Mouse (Mus musculus) ES-Bruce4 (cell line): Measurements from ENCODE around the gene Zcchc24.

Experiments
- CTCF ChIP-seq: IDR thresholded peaks from one replicate; pipeline ENCODE4 v1.8.1; 2011; ENCODE audit warnings: low read depth, low read length
- EP300 ChIP-seq: IDR thresholded peaks from 2 replicates; pipeline ENCODE4 v1.6.1; 2011; ENCODE audit warnings: low read depth, low read length; ENCODE audit not compliant: insufficient read depth
- POLR2A ChIP-seq: IDR thresholded peaks from one replicate; pipeline ENCODE4 v1.8.1; 2011; ENCODE audit warnings: low read length; ENCODE audit not compliant: insufficient read depth

GRCm38 (mm10) chr14:25754531-25755484 is 14.0 kb downstream of the Zcchc24 start:
- TF ChIP-seq POLR2A, result no peak
- TF ChIP-seq CTCF, result no peak
- TF ChIP-seq EP300, result no peak; the same call in 1 of the 2 replicates
